Mouse (Mus musculus) B cell, adult 2 months (primary cell): ENCODE data around the gene Syt3.

Experiments used
- DNase-seq, 2 experiments: peaks; one replicate each; pipeline ENCODE4 v3.0.0; 2022

Syt3 gene

DNA sequence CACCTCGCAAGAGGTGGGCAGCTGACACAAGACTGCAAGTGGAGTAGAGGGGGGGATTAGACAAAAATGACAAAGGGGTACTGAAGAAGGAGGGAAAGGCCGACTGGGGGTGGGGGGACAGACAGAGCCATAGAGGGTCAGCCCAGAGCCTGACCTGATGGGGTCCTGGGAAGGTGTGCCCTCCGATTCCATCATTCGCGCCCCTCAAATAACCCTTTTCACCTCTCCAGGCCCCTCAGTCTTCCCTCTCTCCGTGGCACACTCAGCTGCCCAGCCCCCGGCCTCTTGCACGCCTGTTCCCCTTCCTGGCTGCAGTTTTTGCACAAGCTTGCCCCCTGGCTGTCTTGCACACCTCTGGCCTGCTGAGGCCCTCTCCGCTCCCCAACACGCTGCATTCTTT lies 26.4 kb upstream of the Syt3 start:
- DNase-seq, result no peak

DNA sequence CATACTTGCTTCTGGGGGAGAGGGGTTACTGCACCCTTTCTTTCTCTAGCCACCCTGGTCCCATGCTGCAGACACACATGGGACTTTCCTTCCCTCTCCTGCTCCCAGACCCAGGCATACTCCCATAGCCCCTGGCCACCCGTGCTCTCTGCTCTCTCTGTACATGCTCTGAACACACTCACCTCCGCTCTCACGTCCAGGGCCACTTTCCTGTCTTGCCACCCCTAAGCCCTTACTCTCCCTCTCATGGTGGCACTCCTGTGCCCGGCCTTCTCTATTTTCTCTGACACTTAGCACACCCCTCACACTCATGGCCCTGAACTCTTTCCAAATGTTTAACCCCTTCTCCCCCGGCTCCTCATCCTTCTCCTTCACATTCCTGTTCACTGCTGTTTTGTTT lies 25.9 kb upstream of the Syt3 start:
- DNase-seq, result peak in 1 of 2 experiments; percentile 10

DNA sequence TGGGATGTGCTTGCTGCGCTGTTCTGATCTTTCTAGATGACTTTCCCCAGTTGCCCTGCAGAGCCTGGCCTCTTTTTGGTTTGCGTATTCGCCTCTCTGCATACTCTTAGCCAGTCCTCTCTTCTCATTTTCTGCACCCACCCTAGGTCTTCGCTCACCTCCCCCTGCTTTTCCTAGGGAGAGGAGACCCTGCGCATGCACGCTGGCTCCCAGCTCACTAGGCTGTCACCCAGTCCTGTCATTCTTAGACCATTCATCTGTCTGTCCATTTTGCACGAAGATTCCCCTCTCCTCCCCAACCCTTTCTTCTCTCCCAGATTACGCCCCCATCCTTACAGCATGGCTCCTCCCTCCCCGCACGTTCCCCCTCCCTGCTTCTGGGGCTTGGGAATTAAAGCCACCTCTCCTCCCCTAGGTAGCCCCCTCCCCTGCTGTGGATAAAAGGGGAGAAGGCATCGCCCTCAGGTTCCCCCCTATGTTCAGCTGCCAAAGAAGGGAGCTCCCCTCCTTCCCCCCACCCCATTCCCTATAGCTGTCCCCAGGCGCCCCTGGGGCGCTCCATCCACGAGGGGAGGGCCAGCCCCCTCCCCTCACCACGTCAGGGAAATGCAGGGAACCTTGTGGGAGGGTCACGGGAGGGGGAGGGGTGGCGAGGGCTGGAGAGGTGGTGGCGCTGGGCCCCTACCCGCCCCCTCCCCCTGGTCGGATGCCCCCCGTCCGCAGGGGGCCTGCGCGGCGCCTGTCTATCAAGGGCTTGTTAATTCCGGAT lies 24.8 kb upstream of the Syt3 start:
- peak in 1 of 2 experiments; percentile 9 for DNase-seq

DNA sequence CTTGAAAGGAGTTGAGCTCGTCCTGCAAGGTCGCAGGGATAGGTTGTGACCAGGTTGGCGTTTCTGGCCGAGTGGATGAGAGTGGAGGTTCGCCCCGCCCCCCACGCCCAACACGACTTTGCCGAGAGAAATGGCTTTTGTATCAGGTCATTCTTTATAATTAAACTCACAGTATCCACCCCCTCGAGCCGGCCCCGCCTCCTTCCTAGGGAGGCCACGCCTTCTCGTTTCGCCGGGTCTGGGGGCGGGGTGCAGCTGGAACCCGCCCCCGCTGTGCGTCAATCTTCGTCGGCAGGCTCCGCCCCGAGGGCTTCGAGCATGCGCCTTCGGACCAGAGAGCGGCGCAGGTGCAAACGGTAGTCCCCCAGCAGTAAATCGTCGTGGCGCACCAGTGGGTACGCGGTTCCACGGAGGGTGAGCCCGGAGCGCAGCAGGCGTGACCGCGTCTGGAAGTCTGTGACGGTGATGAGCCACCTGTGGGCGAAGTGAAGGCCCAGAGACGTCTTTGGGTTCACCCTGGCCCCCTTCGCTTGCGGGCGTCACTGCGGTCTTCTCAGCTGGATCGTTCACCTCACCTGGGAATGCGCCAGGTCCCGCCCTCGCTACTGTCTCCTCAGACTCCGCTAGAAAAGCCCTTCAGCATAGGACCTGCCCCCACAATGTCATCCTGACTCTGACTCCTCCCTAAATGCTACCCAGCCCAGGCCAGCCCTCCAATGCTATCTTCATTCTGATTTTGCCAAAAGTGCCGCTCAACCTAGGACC lies 23.8 kb upstream of the Syt3 start:
- DNase-seq, result peak; percentile 99 to 100

DNA sequence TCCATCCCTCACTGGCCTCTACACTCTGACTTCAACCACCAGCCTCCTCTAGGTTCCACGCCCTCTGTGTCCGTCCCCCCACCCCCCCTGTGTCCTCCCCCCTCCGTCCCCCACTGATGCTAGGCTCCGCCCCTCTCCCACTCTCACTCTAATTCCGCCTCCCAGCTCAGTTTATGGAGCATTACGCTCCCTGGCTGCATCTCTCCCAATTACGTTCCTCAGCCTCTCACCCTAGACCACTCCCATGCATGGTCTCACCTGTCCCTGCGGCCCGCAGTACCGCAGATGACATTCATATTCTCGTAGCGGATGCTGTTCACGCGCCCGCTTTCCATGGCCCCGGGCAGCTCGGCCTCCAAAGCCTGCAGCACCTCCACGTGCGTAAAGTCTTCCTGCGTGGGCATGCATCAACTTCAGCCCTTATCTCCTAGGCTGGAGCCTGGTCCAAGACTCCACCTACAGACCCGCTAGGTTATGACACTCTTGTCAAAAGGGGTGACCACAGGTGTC lies 23.1 kb upstream of the Syt3 start:
- DNase-seq, result peak; percentile 46 to 56

DNA sequence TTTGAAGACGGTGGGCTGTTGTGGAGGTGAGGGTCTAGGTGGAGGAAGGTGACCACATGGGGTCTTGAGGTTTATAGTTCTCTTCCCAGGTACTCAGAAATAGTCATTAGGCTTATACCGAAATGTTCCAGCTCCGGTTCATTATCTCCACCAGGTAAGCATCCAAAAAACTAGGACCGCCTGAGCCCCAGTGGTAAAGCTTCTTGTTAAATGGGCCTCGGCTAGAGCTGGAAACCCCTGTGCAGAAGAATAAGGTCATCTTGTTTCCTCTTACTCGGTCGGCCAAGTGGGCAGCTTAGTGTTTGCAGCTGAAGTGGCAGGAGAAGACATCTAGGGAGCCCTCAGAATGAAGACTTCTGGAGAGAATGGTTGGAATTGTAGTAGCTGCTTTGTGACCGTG lies 11.2 kb upstream of the Syt3 start:
- no peak for DNase-seq

DNA sequence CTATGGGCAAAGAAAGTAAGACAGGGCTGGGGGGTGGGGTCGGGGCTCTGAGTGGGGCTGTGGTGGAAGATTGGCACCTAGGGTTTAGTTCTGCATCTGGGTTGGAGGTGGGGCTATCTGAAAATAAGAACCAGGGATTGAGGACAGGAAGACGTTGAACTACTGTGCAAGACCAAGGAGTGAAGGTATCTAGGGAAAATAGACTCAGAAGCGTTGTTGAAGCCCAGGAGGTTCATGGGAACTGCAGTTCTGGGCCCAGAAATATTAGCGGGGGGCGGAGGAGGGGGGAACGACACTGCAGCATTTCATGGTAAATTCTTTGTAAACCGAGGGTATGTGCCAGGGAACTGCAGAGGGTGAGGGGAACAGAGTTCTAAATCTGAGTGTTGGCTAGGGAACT lies 10.4 kb upstream of the Syt3 start:
- no peak for DNase-seq

DNA sequence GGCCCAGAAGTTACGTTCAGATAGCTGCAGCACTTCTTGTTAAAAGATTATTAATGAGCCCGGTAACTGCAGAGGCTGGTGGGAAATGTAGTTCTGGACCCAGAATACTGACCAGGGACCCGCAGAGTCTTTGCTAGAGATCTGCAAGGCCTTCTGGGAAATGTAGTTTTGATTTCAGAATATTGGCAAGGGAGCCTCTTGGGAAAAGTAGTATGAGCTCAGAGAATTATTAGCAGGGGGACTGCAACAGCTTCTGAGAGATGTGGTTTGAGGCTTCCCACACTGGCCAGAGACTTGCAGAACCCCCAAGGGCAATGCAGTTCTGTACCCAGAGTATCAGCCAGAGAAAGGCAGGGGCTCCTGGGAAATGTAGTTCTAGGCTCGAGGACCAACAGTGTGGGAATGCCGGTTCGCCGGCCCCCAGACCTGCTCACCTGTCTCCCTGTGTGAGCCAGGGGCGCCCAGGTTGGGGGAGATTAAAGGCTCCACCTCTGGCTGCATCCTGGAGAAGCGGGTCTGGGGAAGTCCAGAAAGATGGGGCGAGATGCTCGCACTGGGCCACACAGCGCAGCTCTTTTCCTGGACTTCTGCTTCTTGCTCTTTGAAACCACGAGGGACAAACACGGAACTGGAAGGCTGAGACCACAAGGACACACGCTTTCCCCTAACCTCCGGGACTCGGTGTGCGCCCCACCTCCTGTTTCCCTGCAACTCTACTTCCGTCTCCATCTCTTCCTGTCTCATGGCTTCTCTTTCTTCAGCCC lies 9.8 kb upstream of the Syt3 start:
- peak; percentile 81 to 86 for DNase-seq

DNA sequence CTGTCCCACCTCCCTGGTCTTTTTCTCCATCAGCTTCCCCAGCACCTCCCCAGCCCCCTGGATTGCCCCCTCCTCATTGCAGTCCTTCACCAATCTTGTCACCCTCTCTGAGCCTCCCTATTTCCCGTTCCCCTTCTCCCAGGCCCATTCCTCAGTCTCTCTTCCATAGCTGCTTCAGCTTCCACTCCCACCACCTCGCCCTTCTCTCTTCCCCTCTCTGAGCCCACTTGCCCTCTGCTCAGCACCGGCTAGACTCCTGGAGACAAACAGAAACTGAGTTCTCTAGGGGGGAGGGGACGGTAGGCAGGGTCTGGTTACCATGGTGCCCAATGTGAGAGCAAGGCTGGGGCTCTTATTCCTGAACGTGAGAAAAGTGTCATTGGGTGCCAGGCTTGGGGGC lies 9.1 kb upstream of the Syt3 start:
- DNase-seq, result no peak

DNA sequence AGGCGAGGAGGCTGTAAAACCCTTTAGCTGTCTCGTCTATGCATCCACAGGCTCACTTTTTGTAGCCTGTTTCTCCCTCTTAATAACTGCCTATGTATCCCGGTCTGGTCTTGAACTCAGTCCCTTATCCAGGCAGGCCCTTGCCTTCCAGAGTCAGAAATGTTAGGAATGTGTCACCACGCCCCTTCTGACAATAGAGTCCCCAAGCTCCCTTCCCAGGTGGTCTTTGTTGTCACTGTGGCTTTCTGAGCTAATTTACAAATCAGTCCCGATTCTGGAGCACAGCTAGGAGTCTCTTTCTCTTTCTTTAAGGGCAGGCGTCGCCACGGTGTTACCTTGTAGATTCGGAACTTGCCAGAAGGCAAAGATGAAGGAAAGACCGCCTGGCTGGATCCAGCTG lies 8.7 kb upstream of the Syt3 start:
- no peak for DNase-seq

DNA sequence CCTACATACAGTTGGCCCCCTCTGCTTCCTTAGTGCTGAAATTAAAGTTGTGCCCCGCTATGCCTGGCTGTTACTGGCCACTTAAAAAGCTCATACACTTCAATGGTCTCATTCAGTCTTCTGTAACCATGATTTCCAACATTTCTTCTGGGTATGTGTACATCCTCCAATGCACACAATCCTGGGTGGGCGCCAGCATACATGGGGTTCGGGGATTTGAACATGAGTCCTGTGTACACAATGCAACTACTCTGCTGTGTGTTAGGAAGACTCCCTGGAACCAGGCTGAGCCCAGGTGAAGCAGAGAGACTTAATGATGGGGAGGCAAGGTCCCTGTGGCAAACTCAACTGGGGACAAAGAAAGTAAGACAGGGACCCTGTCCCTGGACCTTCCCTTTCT lies 8.1 kb upstream of the Syt3 start:
- no peak for DNase-seq

DNA sequence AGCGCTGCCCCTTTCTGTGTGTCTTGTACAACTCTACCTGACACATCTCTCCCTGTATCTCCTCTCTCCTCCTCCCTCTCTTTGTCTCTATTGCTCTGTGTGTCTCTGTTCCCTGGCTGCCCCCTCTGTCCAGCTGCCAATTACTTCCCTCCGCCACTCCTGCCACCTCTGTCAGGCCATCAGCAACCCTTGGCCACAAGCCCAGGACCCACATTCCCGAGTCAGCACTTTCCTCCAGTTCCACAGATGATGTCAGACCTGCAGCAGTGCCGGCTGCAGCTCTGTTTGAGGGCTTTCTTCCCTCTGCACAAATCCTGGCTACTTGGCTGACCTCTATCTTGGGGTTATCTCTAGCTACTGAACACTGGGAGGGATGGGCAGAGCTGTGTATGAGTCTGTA lies 5.6 kb upstream of the Syt3 start:
- DNase-seq, result no peak

DNA sequence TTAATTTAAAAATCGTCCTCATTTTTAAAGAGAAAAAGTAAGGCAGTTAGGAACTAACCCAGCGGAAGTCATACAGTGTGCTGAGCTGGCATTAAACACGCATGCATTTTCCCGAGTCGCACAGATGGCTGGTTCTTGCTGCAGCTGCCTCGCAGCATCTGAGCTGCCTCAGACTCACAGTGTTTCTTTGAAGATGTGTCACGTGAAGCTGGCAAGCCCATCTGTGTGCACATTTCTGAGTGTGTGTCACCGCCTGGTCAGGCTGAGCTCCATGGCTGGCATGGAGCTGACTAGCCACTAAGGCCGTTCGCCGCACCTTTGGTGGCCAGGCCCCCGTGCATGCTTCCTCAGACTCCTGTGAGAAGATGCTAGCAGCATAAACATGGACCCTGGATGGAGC lies 1.4 kb upstream of the Syt3 start:
- no peak for DNase-seq

DNA sequence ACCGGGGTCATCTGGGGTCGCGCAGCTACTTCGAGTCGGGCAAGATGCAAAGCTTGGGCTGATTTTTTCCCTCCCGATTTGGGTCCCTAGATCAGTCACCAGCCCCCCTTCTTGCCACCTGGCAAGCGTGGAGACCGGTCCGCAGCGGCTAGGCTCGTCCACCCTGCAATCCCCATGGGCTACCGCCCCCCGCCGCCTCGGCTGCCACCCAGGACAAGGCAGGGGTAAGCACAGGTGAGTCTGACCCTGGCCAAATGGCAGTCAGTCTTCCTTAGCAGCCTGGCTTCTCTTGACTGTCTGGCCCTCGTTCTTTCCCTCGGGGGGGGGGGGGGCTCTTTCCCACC lies 786 bp downstream of the Syt3 start:
- no peak for DNase-seq

DNA sequence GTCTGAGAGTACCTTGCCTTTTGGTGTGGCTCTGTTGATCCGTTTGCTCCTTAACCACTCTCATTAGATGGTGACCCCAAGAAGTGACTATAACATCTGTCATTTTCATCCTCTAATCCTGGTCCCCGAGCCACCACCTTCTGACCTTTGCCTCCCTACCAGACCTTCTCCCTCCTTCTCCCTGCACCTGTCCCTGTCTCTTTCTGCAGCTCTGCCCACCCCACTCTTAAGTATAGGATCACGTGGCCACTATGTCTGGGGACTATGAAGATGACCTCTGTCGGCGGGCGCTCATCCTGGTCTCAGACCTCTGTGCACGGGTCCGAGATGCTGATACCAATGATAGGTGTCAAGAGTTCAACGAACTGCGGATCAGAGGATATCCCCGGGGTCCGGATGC lies 1.8 kb downstream of the Syt3 start, which contains the start of gene 1700008O03Rik:
1700008O03Rik (minus strand) TSS at position 101 of the 400 bp plus-strand sequence.
- DNase-seq, result no peak

DNA sequence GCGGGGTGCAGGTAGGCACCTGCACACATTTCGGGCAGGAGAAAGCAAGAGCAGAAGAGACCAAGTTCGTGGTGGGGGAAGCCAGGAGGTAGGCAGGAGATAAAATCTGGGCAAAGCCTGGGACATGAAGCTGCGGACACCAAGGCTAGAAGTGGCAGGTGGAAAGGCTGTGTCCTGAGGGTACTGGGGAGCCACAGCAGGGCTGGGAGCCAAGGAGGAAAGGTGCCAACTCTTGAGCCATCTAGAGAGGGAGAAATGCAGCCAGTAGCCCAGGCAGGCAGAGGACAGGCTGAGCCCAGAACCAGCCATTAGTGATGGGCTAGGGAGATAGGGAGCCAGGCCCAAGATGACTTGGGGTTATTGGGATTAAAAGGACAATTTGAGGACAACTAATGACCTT lies 7.9 kb downstream of the Syt3 start:
- no peak for DNase-seq

DNA sequence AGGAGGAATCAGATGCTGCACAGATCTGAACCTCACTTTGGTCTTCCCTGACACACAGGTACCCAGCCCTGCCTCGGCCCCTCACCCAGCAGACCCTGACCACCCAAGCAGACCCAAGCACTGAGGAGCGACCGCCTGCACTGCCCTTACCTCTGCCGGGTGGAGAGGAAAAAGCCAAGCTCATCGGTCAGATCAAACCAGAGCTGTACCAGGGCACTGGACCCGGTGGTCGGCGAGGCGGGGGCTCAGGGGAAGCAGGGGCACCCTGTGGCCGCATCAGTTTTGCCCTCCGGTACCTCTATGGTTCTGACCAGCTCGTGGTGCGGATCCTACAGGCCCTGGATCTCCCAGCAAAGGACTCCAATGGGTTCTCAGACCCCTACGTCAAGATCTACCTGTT lies 8.4 kb downstream of the Syt3 start:
- DNase-seq, result no peak

DNA sequence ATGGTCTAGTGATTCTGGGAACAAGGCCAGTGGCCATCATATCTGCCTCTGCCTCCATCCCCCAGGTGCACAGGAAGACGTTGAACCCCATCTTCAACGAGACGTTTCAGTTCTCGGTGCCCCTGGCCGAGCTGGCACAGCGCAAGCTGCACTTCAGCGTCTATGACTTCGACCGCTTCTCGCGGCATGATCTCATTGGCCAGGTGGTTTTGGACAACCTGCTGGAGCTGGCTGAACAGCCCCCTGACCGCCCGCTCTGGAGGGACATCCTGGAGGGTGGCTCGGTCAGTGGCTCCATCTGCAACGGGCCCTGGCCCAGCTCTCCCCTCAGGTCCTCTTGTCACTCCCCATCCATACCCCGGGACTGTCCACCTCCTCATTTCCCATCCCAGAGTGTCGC lies 9.4 kb downstream of the Syt3 start:
- no peak for DNase-seq

DNA sequence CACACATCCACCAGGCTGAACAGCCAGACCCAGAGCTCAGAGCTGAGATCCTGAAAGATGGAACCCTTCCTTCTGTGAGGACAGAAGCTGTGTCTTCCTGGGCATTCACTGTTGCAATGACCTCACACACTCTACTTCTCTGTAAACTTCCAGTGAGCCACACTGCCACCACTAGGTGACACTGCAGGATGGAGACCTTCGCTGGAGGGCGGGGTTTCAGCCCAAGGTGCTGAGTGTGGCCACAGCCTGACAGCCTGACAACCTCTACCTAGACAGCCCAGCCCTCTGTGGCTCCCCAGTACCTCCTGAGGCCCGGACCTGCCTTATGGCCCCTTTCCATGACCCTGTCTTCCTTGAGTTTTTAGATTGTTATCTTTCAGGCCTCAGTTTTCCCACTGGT lies 14.7 kb downstream of the Syt3 start:
- peak; percentile 74 to 77 for DNase-seq

DNA sequence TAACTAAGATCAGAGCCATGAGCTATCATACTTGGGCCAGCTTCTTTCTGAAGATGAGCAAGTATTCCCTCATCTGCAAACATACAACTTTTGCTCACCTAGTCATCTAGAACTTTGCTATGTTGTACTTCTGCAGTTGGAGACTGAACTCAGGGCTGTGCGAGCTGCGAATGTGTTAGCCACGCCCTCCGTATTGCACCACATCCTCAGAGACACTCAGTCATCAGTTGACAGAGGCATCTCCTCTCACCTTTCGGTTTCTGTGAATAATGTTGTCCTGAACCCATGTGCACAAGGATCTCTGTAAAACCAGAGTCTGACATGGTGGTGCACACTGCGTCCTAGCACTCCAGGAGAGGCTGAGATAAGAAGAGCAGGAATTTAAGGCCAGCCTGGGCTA lies 17.8 kb downstream of the Syt3 start:
- no peak for DNase-seq

DNA sequence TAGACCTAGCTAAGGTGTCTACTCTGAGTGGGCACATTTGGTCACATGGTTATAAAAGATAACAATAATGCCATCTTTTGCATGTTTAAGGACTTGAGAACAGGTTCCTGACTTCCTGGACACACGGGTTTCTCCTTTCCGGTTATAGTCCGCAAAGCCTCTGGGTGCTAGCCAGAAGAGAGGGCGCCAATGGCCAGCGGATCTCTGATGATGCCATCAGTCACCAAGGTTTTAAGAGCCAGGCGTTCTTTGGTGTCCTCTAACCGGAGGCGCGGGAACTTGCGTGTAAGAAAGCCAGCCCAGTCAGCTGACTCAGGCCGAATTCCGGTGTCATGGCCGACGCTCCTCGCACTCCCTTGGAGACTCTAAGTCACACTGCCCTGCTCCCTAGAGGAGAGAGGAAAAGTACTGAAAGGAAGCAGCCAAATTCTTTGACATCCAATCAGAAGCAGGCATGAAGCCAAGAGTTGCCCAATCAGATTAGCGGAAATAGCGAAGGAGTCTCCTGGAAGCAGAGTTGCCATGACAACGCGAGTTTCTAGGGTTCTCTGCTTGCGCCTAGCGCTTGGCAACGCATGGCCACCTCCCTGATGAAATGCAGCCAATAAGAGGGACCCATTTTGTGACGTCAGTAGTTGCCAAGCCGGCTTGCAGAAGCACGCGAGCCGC lies 21.6 kb downstream of the Syt3 start:
- DNase-seq, result peak; percentile 78 to 80

DNA sequence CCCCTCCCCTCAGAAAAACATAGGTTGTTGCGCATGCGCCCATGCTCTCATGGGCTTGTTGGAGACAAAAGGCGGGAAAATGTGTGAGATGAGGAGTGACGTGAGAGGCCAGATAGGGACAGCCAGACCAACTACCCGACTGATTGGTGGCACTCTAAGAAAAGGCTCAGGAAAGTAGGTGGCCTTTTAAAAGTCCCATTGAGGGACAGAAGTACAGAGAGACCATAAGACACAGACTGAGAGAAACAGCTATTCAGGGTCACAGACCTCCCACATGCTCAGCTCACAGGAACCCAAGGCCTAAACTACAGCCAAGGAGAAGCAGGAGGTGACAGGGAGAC lies 22.1 kb downstream of the Syt3 start:
- DNase-seq, result no peak

DNA sequence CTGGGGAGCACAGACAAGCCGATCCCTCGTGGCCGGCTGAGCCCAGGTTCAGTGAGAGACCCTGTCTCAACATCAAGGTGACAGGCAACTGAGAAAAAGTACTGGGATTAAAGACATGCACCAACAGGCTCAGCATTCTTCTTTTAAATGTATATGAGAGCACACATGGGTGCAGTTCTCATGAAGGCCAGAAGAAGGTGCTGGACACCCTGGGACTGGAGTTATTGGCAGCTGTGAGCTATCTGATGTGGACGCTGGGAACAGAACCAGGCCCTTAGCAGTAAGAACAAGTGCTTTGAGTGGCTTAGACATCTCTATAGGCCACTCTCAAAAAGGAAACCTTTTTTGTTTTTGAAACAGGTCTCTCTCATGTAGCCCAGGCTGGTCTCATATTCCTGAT lies 27.2 kb downstream of the Syt3 start:
- no peak for DNase-seq
